Mouse (Mus musculus) lung, postnatal 0 days (tissue): ENCODE measurements around the gene Fiz1. TPM values are rescaled to one million over a fixed set of nuclear protein-coding genes. Genes with fewer than 3 reads are reported as not detected.
A peak's percentile ranks its signal among the peaks of the same experiment; 100 is the strongest.

Source experiments
- ATAC-seq: fragments of 200-750 bp; cut with Nextera tagmentation; 2 replicates; pipeline ENCODE4 v1.8.0; 2017; ENCODE audit warnings: moderate library complexity
- DNase-seq: peaks from one replicate; pipeline ENCODE4 v3.0.0-alpha.2; 2016; ENCODE audit warnings: low spot score
- H3K27ac ChIP-seq: fragments of 300-500 bp; sonication (generic); 2 replicates; pipeline ENCODE4 v1.5.1; 2014; ENCODE audit warnings: antibody characterized with exemption, mild to moderate bottlenecking, low read length, mixed read lengths
- H3K27me3 ChIP-seq: fragments of 300-500 bp; sonication (generic); replicated peaks from 2 replicates; pipeline ENCODE4 v1.6.1; 2014; ENCODE audit warnings: low read length, mixed read lengths; ENCODE audit not compliant: insufficient read depth
- H3K36me3 ChIP-seq: fragments of 300-500 bp; sonication (generic); 2 replicates; pipeline ENCODE4 v1.6.1; 2014; ENCODE audit warnings: low read length, mixed read lengths; ENCODE audit not compliant: insufficient read depth
- H3K4me1 ChIP-seq: fragments of 300-500 bp; sonication (generic); 2 replicates; pipeline ENCODE4 v1.6.1; 2014; ENCODE audit warnings: antibody characterized with exemption, low read depth, low read length, mixed read lengths; ENCODE audit not compliant: insufficient read depth
- H3K4me2 ChIP-seq: fragments of 300-500 bp; sonication (generic); replicated peaks from 2 replicates; pipeline ENCODE4 v1.6.1; 2014; ENCODE audit warnings: low read depth, mild to moderate bottlenecking, low read length, moderate library complexity, mixed read lengths
- H3K4me3 ChIP-seq: fragments of 300-500 bp; sonication (generic); 2 replicates; pipeline ENCODE4 v1.5.1; 2014; ENCODE audit warnings: low read depth, low read length
- H3K9ac ChIP-seq: fragments of 300-500 bp; sonication (generic); replicated peaks from 2 replicates; pipeline ENCODE4 v1.6.1; 2014; ENCODE audit warnings: low read depth, mild to moderate bottlenecking
- H3K9me3 ChIP-seq: fragments of 300-500 bp; sonication (generic); 2 replicates; pipeline ENCODE4 v1.6.1; 2016; ENCODE audit warnings: low read length, mixed read lengths
- CTCF ChIP-seq: IDR thresholded peaks from 2 replicates; pipeline ENCODE4 v1.5.1; 2016; ENCODE audit warnings: antibody characterized with exemption, mild to moderate bottlenecking
- EP300 ChIP-seq: IDR thresholded peaks from 2 replicates; pipeline ENCODE4 v1.6.1; 2016; ENCODE audit warnings: antibody characterized with exemption, mild to moderate bottlenecking, control low read depth
- WGBS: fragments of 180-500 bp; shearing (Covaris S2); extraction: QIAGEN DNeasy Blood & Tissue Kit; methylation state at CpG from one replicate; pipeline ENCODE4 v1.1.7; 2014; 5-methylcytosine and 5-hydroxymethylcytosine counted together
- polyA plus RNA-seq: library from polyadenylated mRNA; unstranded; fragments of >200 nt; fragmentation: Nextera tagmentation; extraction: Ambion mirVana; gene quantifications from 2 replicates; pipeline ENCODE4 v1.2.1, GENCODE M21; 2015

Gene Fiz1
- polyA plus RNA-seq, 1 experiment from 2014 or later, result 20.8 TPM

DNA sequence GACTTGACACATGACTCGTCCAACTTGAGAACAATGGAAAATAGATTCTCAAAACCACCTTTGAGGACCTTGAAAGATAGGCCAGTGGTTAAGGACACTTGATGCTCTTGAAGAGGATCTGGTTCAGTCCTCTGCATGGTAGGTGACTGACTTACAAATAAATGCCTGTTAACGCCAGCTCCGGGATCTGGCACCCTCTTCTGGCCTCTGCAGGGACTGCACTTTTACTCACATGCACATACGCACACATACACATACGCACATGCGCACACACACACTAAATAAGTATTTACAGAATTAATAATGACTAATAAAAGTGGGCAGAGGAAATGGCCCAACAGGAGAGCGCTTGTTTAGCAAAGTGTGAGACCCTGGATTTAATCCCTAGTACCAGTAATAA lies 37.7 kb downstream of the Fiz1 start:
- peak; percentile 36 for TF ChIP-seq CTCF
- TF ChIP-seq EP300, result no peak
- DNase-seq (no peak), ATAC-seq (no peak)
- Histone ChIP-seq H3K36me3 (no peaks in the 10 kb centered on the region), H3K4me2 (no peak overlapping the region), H3K27me3 (no peaks in the 10 kb centered on the region), H3K4me3 (no peak overlapping the region), H3K27ac (no peak overlapping the region), H3K9me3 (no peaks in the 10 kb centered on the region), H3K4me1 (no peaks in the 10 kb centered on the region), H3K9ac (no peak overlapping the region)
- 85% methylated on average over 7 of the region's 7 CpGs for WGBS

DNA sequence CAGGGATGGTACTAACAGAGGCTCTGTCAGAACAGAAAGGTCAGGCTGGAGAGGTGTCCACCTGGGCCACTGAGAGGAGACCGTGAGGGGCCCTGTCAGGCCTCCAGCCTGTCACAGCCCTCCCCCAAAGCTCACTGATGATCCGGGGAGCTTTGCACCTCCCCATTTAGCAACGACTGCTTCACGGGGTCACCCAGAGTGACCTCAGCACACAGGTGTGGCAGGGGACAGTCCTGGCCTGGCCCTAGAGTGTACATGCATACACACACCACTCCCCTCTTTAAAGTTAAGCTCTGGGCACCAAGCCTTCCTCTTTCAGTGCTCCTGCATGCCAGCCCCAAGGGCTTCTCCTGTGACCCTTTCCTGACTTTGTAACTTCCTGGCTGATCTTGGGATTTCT lies 39.0 kb downstream of the Fiz1 start:
- WGBS, result 41% methylated on average over 4 of the region's 4 CpGs
- no peaks in the 10 kb centered on the region for H3K36me3 ChIP-seq

DNA sequence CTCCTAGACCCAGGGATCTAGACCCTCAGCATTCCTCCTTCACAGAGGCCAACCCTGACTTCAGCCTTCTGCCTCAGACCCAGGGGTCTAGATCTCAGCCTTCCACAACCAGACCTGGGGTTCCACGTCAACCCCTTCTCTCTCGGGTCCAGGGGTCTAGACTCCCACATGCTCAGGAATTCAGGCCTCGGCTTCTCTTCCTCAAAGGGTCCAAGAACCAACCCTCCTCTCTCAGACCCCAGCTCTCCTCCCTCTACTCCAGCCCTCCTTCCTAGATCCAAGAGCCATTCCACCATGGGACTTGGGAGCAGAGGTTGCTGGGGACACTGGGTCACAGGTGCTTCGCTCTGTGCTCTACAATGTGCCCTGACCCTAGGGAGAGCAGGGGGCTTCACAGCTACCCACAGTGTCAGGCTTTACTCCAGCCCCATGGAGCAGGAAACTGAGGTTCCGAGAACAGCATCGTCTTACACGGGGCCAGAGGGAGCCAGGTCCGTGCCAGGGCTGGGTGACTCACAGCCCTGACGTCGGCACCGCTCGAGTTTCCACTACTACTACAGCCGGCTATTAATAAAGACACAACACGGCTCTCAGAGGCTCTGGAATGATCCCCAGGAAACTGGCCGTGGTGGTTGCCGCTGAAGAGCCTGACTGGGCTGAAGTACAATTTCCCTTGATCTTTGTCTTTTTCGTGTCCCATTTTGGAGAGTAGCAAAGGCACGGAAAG lies 42.0 kb downstream of the Fiz1 start:
- Histone ChIP-seq H3K9me3 (no peaks in the 10 kb centered on the region), H3K4me2 (no peak overlapping the region), H3K27ac (peak overlapping the region; percentile 84), H3K4me3 (no peak overlapping the region), H3K4me1 (no peaks in the 10 kb centered on the region), H3K36me3 (no peaks in the 10 kb centered on the region), H3K27me3 (no peaks in the 10 kb centered on the region), H3K9ac (no peak overlapping the region)
- TF ChIP-seq EP300, result no peak
- 45% methylated on average over 18 of the region's 18 CpGs for WGBS
- ATAC-seq (peak; percentile 83), DNase-seq (peak; percentile 72)

More for the DNA sequence above, 39.0 kb downstream of the Fiz1 start:
- Histone ChIP-seq H3K9ac (no peak overlapping the region), H3K9me3 (no peaks in the 10 kb centered on the region), H3K4me1 (no peaks in the 10 kb centered on the region), H3K4me3 (no peak overlapping the region), H3K27me3 (no peaks in the 10 kb centered on the region), H3K4me2 (no peak overlapping the region), H3K27ac (no peak overlapping the region)
- TF ChIP-seq EP300 (no peak), CTCF (no peak)
- DNase-seq, result no peak
- ATAC-seq, result no peak

DNA sequence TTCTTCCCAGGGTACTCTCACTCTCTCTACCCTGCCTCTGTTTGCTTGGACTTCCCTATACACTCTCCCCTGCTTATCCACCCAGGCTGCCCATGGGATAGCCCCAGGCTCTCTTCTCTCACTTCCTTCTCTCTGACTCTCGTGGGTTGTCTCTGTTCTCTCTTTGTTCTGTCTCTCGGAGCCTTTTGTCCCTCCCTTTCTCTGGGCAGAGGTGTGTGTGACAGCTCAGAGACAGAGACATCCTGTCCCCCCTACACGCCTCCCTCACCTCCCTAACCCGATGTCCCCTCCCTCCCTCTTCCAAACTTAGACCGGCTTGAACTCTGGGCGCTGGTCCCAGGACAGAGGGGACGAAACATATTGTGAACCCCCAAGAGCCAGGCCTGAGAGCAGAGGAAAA lies 42.8 kb downstream of the Fiz1 start:
- Histone ChIP-seq H3K4me1 (no peaks in the 10 kb centered on the region), H3K4me2 (no peak overlapping the region)

DNA sequence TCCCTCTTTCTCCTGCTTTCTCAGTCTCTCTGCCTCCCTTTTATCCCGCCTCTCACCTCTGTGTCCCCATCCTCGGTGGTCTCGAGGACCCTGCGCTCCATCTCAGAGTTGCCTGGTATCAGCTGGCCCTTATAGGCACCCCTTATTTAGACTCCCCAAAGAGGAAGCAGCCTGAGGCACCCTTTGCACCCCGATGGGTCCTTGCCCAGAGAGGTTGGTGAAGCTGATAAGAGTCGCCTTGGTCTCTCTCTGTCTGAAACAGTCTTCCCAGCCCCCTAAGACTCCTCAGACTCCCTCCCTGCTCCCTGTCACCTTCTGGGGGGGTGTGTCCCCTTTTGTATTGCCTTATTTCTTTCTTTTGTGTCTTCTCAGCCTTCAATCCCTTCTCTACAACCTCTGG lies 43.4 kb downstream of the Fiz1 start, which contains the start of gene Sbk3:
Sbk3 (minus strand) TSS at position 101 of the 400 bp plus-strand sequence.
- Histone ChIP-seq H3K9ac (no peak within 1 kb of the TSS), H3K4me3 (no peak within 1 kb of the TSS), H3K27me3 (no peaks in the 10 kb centered on the region), H3K27ac (peak within 1 kb of the TSS; percentile 84), H3K4me2 (no peak within 1 kb of the TSS), H3K4me1 (no peaks in the 10 kb centered on the region), H3K36me3 (no peaks in the 10 kb centered on the region), H3K9me3 (no peaks in the 10 kb centered on the region)
- 34% methylated on average over 6 of the region's 6 CpGs for WGBS
- no peak for TF ChIP-seq CTCF
- TF ChIP-seq EP300, result no peak
- ATAC-seq (no peak), DNase-seq (no peak)

More for the DNA sequence above, 42.8 kb downstream of the Fiz1 start:
- no peaks in the 10 kb centered on the region for H3K9me3 ChIP-seq
- no peaks in the 10 kb centered on the region for H3K27me3 ChIP-seq
- H3K9ac ChIP-seq, result no peak overlapping the region
- peak overlapping the region; percentile 84 for H3K27ac ChIP-seq
- 13% methylated on average over 7 of the region's 7 CpGs for WGBS
- ATAC-seq (peak; percentile 85), DNase-seq (peak; percentile 88)
- no peak overlapping the region for H3K4me3 ChIP-seq
- no peaks in the 10 kb centered on the region for H3K36me3 ChIP-seq
- TF ChIP-seq CTCF (no peak), EP300 (peak; percentile 71)

DNA sequence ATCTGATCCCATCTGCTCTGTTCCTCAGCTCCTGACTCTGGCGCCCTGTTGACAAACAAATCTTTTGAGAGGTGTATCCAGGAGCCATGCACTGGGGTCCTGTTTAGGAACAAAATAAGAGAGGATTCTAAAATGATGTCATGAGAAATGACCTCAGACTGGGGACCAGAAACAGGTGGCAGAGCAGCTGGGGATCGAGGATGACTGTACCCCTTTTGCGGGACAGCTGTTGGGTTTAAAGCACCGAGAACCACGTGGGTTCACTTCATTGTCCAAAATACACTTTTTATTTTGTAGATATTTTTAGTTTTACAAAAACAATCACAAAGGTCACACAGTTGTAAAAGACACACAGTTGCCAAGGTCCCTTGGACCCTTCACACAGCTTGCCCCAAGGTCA lies 49.5 kb downstream of the Fiz1 start:
- no peaks in the 10 kb centered on the region for H3K27me3 ChIP-seq
- no peak overlapping the region for H3K4me2 ChIP-seq
- no peak overlapping the region for H3K27ac ChIP-seq
- H3K36me3 ChIP-seq, result no peaks in the 10 kb centered on the region
- H3K4me1 ChIP-seq, result no peaks in the 10 kb centered on the region
- TF ChIP-seq EP300 (no peak), CTCF (no peak)
- H3K4me3 ChIP-seq, result no peak overlapping the region
- H3K9ac ChIP-seq, result no peak overlapping the region
- DNase-seq (no peak), ATAC-seq (no peak)
- H3K9me3 ChIP-seq, result no peaks in the 10 kb centered on the region
- WGBS, result 76% methylated on average over 5 of the region's 5 CpGs
